Mouse (Mus musculus) erythroblast, embryonic 14.5 days (primary cell): ENCODE results near the gene Ptma. TPM values are rescaled to one million over a fixed set of nuclear protein-coding genes. Genes with fewer than 3 reads are reported as not detected.
"Not testable (repeated sequence)": the region's sequence is repeated elsewhere in the genome, so short reads cannot be mapped to it uniquely, and the experiment has no call there.

Experiments used
- H3K27me3 ChIP-seq: 2 replicates; pipeline ENCODE4 v1.6.1; 2012; ENCODE audit warnings: inconsistent platforms; ENCODE audit not compliant: control insufficient read depth
- H3K36me3 ChIP-seq: 2 replicates; pipeline ENCODE4 v1.6.1; 2012; ENCODE audit warnings: mild to moderate bottlenecking, inconsistent platforms; ENCODE audit not compliant: control insufficient read depth
- H3K4me1 ChIP-seq: 2 replicates; pipeline ENCODE4 v1.6.1; 2012; ENCODE audit warnings: inconsistent platforms; ENCODE audit not compliant: control insufficient read depth
- H3K4me3 ChIP-seq: replicated peaks from 2 replicates; pipeline ENCODE3; 2012; ENCODE audit warnings: moderate library complexity, mild to moderate bottlenecking, inconsistent platforms
- H3K9me3 ChIP-seq: 2 replicates; pipeline ENCODE4 v1.6.1; 2012; ENCODE audit warnings: low read length, inconsistent platforms, mixed read lengths; ENCODE audit not compliant: control insufficient read depth
- GATA1 ChIP-seq: IDR thresholded peaks from 2 replicates; pipeline ENCODE4 v1.6.1; 2012; ENCODE audit warnings: low read length, inconsistent platforms, mixed read lengths
- TAL1 ChIP-seq: IDR thresholded peaks from 3 replicates; pipeline ENCODE4 v1.6.1; 2012; ENCODE audit warnings: low read length, inconsistent platforms, mixed read lengths
- polyA plus RNA-seq: library from polyadenylated mRNA; stranded (reverse); fragments of >175 nt; gene quantifications from 2 replicates; pipeline ENCODE4 v1.2.3, GENCODE M21; 2012

Ptma gene
- polyA plus RNA-seq, 1 experiment, result 597 TPM

DNA sequence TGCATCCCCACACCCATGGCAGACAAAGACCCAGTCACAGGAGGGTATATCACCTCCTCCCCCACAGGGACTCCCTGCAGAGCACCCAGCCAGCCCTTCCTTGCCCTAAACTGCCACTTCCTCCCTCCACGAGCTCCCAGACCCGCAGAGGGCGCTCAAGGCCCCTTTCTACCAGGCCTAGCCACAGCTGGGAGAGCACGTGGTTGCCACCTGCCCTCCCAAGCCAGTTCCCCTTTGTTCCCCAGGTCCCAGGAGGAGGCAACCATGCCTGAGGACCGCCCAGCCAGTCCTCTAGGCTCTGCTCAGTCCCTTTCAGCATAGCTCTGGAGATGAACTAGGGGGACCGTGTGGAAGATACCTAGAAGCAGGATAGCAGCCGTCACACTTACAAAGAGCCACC, 17.1 kb upstream of the Ptma start:
- Histone ChIP-seq H3K27me3 (peaks cover 2% of the 10 kb centered on the region), H3K9me3 (no peaks in the 10 kb centered on the region), H3K36me3 (no peaks in the 10 kb centered on the region), H3K4me3 (no peak overlapping the region), H3K4me1 (peaks cover 51% of the 10 kb centered on the region)
- TF ChIP-seq TAL1 (no peak), GATA1 (no peak)

DNA sequence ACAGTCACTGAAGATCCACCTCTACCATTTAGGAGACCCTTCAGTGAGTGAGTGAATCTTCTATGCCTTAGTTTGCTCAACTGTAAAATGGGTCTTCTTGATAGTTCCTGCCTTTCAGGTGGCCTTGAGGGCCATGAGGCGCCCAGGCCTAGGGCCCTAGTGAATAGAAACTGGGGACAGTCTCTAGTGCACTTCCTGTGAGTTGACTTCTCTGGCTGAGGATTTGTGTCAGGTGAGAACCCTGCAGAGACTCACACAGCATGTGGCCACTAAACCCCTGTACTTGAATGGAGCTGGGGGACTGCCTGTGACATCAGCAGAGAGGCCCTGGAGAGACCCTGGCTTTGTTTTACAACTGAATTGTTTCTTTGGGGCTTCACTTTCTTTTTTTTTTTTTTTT, 16.3 kb upstream of the Ptma start:
- no peaks in the 10 kb centered on the region for H3K9me3 ChIP-seq
- TF ChIP-seq TAL1, result no peak
- no peaks in the 10 kb centered on the region for H3K36me3 ChIP-seq
- no peak overlapping the region for H3K4me3 ChIP-seq
- peaks cover 43% of the 10 kb centered on the region for H3K4me1 ChIP-seq
- H3K27me3 ChIP-seq, result no peaks in the 10 kb centered on the region

DNA sequence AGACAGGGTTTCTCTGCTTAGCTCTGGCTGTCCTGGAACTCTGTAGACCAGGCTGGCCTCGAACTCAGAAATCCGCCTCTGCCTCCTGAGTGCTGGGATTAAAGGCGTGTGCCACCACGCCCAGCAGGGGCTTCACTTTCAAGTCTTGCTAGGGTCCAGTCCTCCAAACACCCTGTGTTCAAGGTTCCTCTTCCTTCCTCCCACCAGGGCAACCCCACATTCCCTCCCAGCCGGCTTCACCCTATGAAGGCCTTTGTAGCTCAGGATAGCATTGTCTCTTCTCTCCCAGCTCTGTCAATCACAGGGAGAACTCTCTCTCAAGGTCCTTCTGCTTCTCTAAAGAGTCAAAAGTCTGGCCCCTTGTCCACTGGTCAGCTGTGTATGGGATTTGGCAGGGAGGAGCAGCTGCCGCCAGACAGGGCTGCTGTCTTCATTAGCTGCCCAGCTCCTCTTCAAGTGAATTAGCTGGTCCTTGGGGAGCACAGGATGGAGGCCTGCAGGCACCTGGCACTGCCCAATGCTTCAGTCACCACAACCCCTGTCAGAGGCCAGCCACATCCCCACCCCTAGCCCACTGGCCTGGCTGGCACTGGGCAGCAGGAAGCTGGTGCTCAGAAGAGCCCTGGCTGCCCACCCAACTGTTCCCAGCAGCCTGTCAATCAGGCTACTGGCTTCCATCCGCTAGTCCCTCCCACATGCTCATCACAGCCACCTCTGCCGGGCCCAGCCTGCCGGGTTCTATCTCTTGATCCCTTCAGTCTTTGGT, 15.7 kb upstream of the Ptma start:
- Histone ChIP-seq H3K4me1 (peaks cover 38% of the 10 kb centered on the region), H3K9me3 (no peaks in the 10 kb centered on the region), H3K27me3 (no peaks in the 10 kb centered on the region), H3K36me3 (no peaks in the 10 kb centered on the region), H3K4me3 (no peak overlapping the region)
- TF ChIP-seq GATA1 (no peak), TAL1 (no peak)

DNA sequence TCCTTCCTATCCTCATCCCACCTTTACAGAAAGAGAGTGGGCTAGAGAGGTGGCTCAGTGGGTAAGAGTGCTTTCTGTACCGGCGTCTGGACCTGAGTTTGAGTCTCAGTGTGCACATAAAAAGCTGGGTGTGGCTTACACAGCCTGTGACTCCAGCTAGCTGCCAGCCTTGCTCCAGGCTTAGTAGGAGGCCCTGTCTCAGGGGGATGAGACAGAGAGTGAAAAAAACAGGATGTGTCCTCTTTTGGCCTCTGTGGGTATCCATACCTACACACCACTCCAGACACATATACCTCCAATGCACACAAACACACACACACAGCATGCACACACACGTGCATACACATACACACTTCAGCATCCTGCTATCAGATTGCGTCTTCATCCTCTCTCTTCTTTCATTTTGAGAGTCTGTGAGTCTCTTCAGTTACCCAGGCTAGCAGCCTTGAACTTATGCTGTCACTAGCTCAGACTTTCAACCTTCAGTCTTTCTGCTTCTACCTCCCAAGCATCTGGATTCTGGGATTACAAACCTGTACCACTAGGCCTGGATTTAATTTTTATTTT, 14.3 kb upstream of the Ptma start:
- TF ChIP-seq TAL1 (no peak), GATA1 (no peak)
- Histone ChIP-seq H3K36me3 (no peaks in the 10 kb centered on the region), H3K9me3 (no peaks in the 10 kb centered on the region), H3K27me3 (no peaks in the 10 kb centered on the region), H3K4me3 (no peak overlapping the region), H3K4me1 (peaks cover 29% of the 10 kb centered on the region)

DNA sequence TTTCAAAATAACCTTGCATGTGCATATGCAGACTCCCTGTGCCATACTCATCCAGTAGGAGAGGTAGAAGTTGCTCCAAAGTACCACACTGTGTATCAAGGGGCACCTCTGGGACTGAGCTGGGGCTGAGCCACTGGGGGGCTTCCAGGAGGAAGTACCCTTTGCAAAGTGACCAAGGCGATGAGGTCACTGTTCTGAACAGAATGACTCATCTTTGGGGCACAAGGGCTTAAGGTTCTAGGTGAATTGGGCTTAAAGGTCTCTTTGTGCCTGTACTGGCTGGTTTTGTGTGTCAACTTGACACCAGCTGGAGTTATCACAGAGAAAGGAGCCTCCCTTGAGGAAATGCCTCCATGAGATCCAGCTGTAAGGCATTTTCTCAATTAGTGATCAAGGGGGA, 13.5 kb upstream of the Ptma start:
- peaks cover 29% of the 10 kb centered on the region for H3K4me1 ChIP-seq
- H3K4me3 ChIP-seq, result not testable (repeated sequence)

DNA sequence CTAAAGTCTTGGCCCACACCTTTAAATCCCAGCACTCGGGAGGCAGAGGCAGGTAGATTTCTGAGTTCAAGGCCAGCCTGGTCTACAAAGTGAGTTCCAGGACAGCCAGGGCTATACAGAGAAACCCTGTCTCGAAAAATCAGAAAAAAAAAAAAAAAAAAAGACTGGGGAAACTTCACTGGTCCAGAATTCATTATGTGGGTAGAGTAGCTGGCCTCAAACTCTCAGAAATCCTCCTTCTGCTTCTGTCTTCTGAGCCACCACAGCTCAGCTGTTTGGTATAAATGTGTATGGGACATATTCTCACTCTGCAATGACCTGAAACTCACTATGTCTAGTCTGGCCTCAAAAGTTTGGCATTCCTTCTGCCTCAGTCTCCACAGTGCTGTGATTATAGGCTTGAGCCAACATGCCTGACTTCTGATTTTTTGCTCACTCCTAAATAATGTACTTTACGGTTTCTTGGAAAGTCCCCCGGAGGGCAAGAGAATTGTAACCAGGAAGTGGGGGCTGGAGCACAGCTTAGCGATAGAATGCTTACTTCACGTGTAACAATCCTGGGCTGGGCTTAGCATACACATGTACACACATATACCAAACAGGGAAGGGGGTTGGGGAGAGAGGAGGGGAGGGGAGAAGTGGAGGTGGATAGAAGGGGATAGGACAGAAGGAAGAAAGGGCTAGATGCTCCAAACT, 10.7 kb upstream of the Ptma start:
- TF ChIP-seq TAL1 (no peak), GATA1 (no peak)
- H3K4me1 ChIP-seq, result peaks cover 18% of the 10 kb centered on the region

More for the DNA sequence above, 13.5 kb upstream of the Ptma start:
- not testable (repeated sequence) for H3K9me3 ChIP-seq, H3K36me3 ChIP-seq, H3K27me3 ChIP-seq

DNA sequence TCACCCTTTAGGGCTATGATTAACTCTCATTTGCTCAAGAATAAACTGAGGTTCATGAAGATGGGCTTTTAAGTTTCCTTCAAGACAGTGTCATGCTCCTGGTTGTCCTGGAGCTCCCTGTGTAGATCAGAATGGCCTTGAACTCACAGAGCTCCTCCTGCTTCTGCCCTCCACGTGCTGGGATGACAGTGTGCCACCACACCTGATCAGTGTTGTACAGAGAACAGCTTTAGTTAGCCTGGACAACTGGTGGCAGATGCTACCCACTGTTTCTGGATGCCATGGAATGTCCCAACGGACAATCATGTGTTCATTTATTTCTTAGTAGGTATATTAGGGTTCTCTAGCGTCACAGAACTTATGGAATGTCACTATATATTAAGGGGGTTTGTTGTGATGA, 9.4 kb upstream of the Ptma start:
- no peaks in the 10 kb centered on the region; the same call in 1 of the 2 replicates for H3K27me3 ChIP-seq
- no peak overlapping the region for H3K4me3 ChIP-seq
- peaks cover 10% of the 10 kb centered on the region for H3K4me1 ChIP-seq
- no peaks in the 10 kb centered on the region for H3K9me3 ChIP-seq
- TF ChIP-seq TAL1 (no peak), GATA1 (no peak)
- no peaks in the 10 kb centered on the region for H3K36me3 ChIP-seq

More for the DNA sequence above, 10.7 kb upstream of the Ptma start:
- Histone ChIP-seq H3K27me3 (no peaks in the 10 kb centered on the region; the same call in 1 of the 2 replicates), H3K9me3 (no peaks in the 10 kb centered on the region), H3K36me3 (no peaks in the 10 kb centered on the region), H3K4me3 (no peak overlapping the region)

DNA sequence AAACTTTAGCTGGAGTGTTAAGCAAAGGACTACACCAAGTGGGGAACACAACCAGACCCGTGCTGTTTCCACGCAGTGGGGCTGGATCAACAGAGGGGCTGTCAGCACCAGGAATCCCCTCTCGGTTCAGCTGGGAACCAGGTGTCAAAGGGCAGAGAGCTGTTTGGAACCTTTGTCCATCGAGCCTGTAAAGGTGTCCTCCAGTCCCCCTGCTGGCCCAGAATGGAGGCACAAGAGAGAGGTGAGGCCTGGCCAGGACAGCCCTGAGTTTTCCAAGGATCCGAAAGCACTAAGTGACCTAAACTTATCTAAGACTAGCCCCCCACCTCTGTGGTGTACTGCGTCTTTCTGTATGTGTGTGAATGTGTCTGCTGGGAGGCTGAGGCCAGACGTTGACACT, 6.2 kb upstream of the Ptma start:
- Histone ChIP-seq H3K36me3 (no peaks in the 10 kb centered on the region), H3K27me3 (no peaks in the 10 kb centered on the region; the same call in 1 of the 2 replicates), H3K4me3 (no peak overlapping the region), H3K4me1 (peaks cover 34% of the 10 kb centered on the region), H3K9me3 (no peaks in the 10 kb centered on the region)
- no peak for TF ChIP-seq GATA1
- TF ChIP-seq TAL1, result no peak

DNA sequence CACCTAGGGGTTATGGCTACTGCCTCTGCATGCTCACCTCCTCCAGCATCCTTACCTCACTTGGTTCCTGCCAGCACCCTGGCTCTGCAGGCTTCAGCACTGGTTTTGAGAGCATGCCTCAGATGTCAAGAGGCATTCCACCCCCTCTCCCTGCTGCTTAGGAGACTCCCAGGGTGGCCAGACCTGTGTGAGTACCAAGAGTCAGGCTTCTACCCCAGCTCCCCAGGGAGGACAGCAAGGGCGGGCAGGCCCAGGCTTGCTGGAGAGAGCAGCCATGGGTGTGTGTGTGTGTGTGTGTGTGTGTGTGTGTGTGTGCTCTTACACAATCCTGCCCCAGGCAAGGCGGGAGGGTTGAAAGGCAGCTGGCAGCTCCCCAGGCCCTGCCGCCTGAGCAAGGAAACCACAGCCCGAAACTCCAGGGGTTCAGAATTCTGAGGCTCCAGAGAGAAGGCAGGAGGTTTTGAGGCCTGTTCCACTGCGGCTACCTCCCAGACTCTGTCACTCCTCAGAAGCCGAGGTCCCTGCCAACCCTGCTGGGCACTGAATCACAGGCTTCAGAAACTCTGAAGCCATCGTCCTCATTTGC, 4.1 kb upstream of the Ptma start:
- H3K9me3 ChIP-seq, result no peaks in the 10 kb centered on the region
- H3K36me3 ChIP-seq, result no peaks in the 10 kb centered on the region
- TF ChIP-seq TAL1 (no peak), GATA1 (no peak)
- peaks cover 44% of the 10 kb centered on the region for H3K4me1 ChIP-seq
- H3K4me3 ChIP-seq, result no peak overlapping the region
- H3K27me3 ChIP-seq, result no peaks in the 10 kb centered on the region; the same call in 1 of the 2 replicates
